Mouse (Mus musculus) small intestine, adult 2 months (tissue): Measurements from ENCODE around the gene Rreb1. TPM values are rescaled to one million over a fixed set of nuclear protein-coding genes. Genes with fewer than 3 reads are reported as not detected.

Experiments
- H3K27ac ChIP-seq: fragments of 200-500 bp; 2 replicates; pipeline ENCODE4 v1.5.1; 2012; ENCODE audit warnings: low read depth, low read length, control low read depth, inconsistent platforms; ENCODE audit not compliant: insufficient read depth
- H3K27me3 ChIP-seq: fragments of 200-500 bp; 2 replicates; pipeline ENCODE4 v1.6.1; 2012; ENCODE audit warnings: mild to moderate bottlenecking, moderate library complexity, low read length, inconsistent platforms; ENCODE audit not compliant: control insufficient read depth, insufficient read depth
- H3K36me3 ChIP-seq: fragments of 200-500 bp; 2 replicates; pipeline ENCODE4 v1.6.1; 2012; ENCODE audit warnings: mild to moderate bottlenecking, low read length, control low read depth, inconsistent platforms; ENCODE audit not compliant: control insufficient read depth, insufficient read depth
- H3K4me1 ChIP-seq: fragments of 200-500 bp; 2 replicates; pipeline ENCODE4 v1.6.1; 2012; ENCODE audit warnings: low read length, inconsistent platforms, mixed read lengths; ENCODE audit not compliant: control insufficient read depth, insufficient read depth, insufficient read length
- H3K4me3 ChIP-seq: fragments of 200-500 bp; 2 replicates; pipeline ENCODE4 v1.5.1; 2012; ENCODE audit warnings: low read depth, mild to moderate bottlenecking, control low read depth, inconsistent platforms, low read length, moderate library complexity
- CTCF ChIP-seq: fragments of 200-500 bp; IDR thresholded peaks from 2 replicates; pipeline ENCODE4 v1.5.1; 2012; ENCODE audit warnings: low read depth, mild to moderate bottlenecking, control low read depth, inconsistent platforms, low read length, moderate library complexity, mixed read lengths; ENCODE audit not compliant: insufficient replicate concordance, insufficient read length; ENCODE audit errors: extremely low read depth
- POLR2A ChIP-seq: fragments of 200-500 bp; IDR thresholded peaks from 2 replicates; pipeline ENCODE4 v1.6.1; 2012; ENCODE audit warnings: low read depth, mild to moderate bottlenecking, control low read depth, inconsistent platforms, low read length, moderate library complexity
- WGBS: fragments of 180-500 bp; shearing (Covaris S2); methylation state at CpG from one replicate; pipeline ENCODE4 v1.1.7; 2018; 5-methylcytosine and 5-hydroxymethylcytosine counted together
- polyA plus RNA-seq: library from polyadenylated mRNA; depleted of rRNA; stranded (reverse); fragments of >200 nt; gene quantifications from 2 replicates; pipeline ENCODE4 v1.2.3, GENCODE M21; 2012; rRNA removed

The Rreb1 gene
- polyA plus RNA-seq, 1 experiment = 28.2 TPM

GRCm38 (mm10) chr13:37994405-37994749 is 216.2 kb downstream of the Rreb1 start:
- Histone ChIP-seq H3K27me3 (no peaks in the 10 kb centered on the region), H3K36me3 (peaks cover 14% of the 10 kb centered on the region), H3K27ac (no peak overlapping the region), H3K4me1 (no peaks in the 10 kb centered on the region), H3K4me3 (peak overlapping the region; percentile 90)
- 8% methylated on average over 7 of the region's 7 CpGs for WGBS
- TF ChIP-seq POLR2A = no peak
- TF ChIP-seq CTCF = no peak

GRCm38 (mm10) chr13:37999713-38000112 is 221.5 kb downstream of the Rreb1 start:
- 65% methylated on average over 3 of the region's 3 CpGs for WGBS
- Histone ChIP-seq H3K27ac (no peak overlapping the region), H3K4me1 (no peaks in the 10 kb centered on the region), H3K27me3 (no peaks in the 10 kb centered on the region), H3K4me3 (no peak overlapping the region), H3K36me3 (no peaks in the 10 kb centered on the region)
- TF ChIP-seq CTCF (no peak), POLR2A (no peak)

Other genes starting within 250 kb of the Rreb1 start
- gene Ssr1, start 215.8 kb downstream of the Rreb1 start, polyA plus RNA-seq = 1.8 and 3.0 TPM in 2 replicates